Mouse (Mus musculus): ENCODE data around the gene Tchp. TPM values are rescaled to one million over a fixed set of nuclear protein-coding genes. Genes with fewer than 3 reads are reported as not detected.
A peak's percentile ranks its signal among the peaks of the same experiment; 100 is the strongest.

Gene Tchp
- polyA plus RNA-seq, 1 experiment from 2014 or later: 21.7 TPM

- Histone ChIP-seq H3K27me3 (no peaks in the 10 kb centered on the region), H3K4me3 (no peak overlapping the region), H3K4me1 (peaks cover 7% of the 10 kb centered on the region), H3K36me3 (peaks cover 41% of the 10 kb centered on the region), H3K4me2 (replicated peaks) (no peak overlapping the region), H3K27ac (no peak overlapping the region), H3K9me3 (no peaks in the 10 kb centered on the region), H3K9ac (no peak overlapping the region)
- ATAC-seq (ENCODE audit: insufficient number of reproducible peaks, insufficient read depth, low FRiP score, low TSS enrichment): no peak
- WGBS: 84% methylated on average over 7 of the region's 7 CpGs
Measured at GRCm38 (mm10) chr5:114767185-114767584, 59.6 kb downstream of the Tchp start.

DNA sequence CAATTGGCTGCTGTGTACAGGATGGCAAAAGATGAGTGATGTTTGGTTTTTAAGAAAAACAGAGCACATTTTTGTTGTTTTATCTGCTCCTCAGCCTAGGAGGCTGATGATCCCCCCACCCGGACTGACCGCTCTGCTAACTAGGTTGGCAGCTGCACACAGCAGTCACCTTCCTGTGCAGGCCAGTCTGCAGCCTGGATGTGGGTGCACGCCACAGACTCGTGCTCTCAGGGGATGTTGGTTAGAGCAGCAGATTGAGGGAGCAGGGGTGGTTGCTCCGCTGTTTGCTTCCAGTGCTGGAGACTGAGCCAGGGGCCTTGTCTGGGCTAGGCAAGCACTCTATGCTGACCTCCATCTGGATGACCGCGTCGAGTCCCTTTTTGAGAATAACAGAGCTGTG is 62.2 kb downstream of the Tchp start:
- ATAC-seq (ENCODE audit: insufficient number of reproducible peaks, insufficient read depth, low FRiP score, low TSS enrichment): no peak
- WGBS: 91% methylated on average over 8 of the region's 8 CpGs
- Histone ChIP-seq H3K27me3 (no peaks in the 10 kb centered on the region), H3K4me2 (replicated peaks) (no peak overlapping the region), H3K9me3 (no peaks in the 10 kb centered on the region), H3K9ac (no peak overlapping the region), H3K36me3 (peaks cover 16% of the 10 kb centered on the region), H3K4me1 (peaks cover 11% of the 10 kb centered on the region), H3K4me3 (no peak overlapping the region), H3K27ac (no peak overlapping the region)

DNA sequence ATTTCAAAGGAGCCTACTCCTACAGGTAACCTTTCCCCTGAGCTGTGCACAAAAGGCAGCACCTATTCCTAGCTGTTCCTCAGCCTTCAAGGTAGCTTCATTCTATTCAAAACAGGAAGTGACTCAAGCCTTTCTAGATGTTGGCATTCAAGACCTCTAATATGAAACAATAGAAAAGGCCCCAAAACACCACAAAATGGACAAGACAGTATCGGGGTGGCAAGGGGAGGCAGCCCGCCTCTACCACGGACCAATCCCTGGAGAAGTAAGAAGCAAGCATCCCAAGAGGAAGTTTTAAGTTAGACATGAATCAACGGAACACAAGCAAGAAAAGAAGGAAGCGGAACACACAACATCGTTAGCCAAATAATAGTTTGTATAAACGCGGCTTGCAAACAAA is 64.2 kb downstream of the Tchp start:
- Histone ChIP-seq H3K4me3 (0 out of 2 replicates have a peak overlapping the region, but pooled peaks have one; percentile 99), H3K9ac (no peak overlapping the region), H3K27ac (no peak overlapping the region), H3K4me1 (peaks cover 18% of the 10 kb centered on the region), H3K4me2 (replicated peaks) (peak overlapping the region; percentile 73), H3K9me3 (no peaks in the 10 kb centered on the region), H3K27me3 (no peaks in the 10 kb centered on the region), H3K36me3 (no peaks in the 10 kb centered on the region)
- no peak for ATAC-seq (ENCODE audit: insufficient number of reproducible peaks, insufficient read depth, low FRiP score, low TSS enrichment)
- 74% methylated on average over 8 of the region's 8 CpGs for WGBS

Small RNA genes within 50 kb of the gene (microRNA-seq; reads per million reads assigned to microRNA genes)
- gene Mir7028: not detected

Other genes starting within 250 kb of the Tchp start
- 2.9 and 3.4 TPM in 2 replicates for gene Fam222a, start 139.7 kb upstream of the Tchp start, polyA plus RNA-seq (2016; fragmentation: Nextera tagmentation; extraction: Ambion mirVana)
- gene Trpv4, start 49.3 kb upstream of the Tchp start, polyA plus RNA-seq (2016; fragmentation: Nextera tagmentation; extraction: Ambion mirVana): 3.2 and 3.5 TPM in 2 replicates
- gene Gltp, start 16.8 kb upstream of the Tchp start, polyA plus RNA-seq (2016; fragmentation: Nextera tagmentation; extraction: Ambion mirVana): 63.0 and 64.5 TPM in 2 replicates
- 60.5 and 63.9 TPM in 2 replicates for gene Ankrd13a, start 66.9 kb downstream of the Tchp start, polyA plus RNA-seq (2016; fragmentation: Nextera tagmentation; extraction: Ambion mirVana)
- 48.2 and 52.6 TPM in 2 replicates for gene Git2, start 67.8 kb downstream of the Tchp start, polyA plus RNA-seq (2016; fragmentation: Nextera tagmentation; extraction: Ambion mirVana)
- 109 and 113 TPM in 2 replicates for gene 1500011B03Rik, start 115.7 kb downstream of the Tchp start, polyA plus RNA-seq (2016; fragmentation: Nextera tagmentation; extraction: Ambion mirVana)
- gene 4930519G04Rik, start 145.9 kb downstream of the Tchp start, polyA plus RNA-seq (2016; fragmentation: Nextera tagmentation; extraction: Ambion mirVana): not detected in 2 replicates
- 0.28 and 0.39 TPM in 2 replicates for gene Gm9936, start 150.9 kb downstream of the Tchp start, polyA plus RNA-seq (2016; fragmentation: Nextera tagmentation; extraction: Ambion mirVana)
- gene Oasl2, start 189.2 kb downstream of the Tchp start, polyA plus RNA-seq (2016; fragmentation: Nextera tagmentation; extraction: Ambion mirVana): 2.4 and 4.2 TPM in 2 replicates
- 0.38 and 0.65 TPM in 2 replicates for gene Oasl1, start 215.5 kb downstream of the Tchp start, polyA plus RNA-seq (2016; fragmentation: Nextera tagmentation; extraction: Ambion mirVana)
- 65.4 and 73.8 TPM in 2 replicates for gene 2210016L21Rik, start 234.4 kb downstream of the Tchp start, polyA plus RNA-seq (2016; fragmentation: Nextera tagmentation; extraction: Ambion mirVana)

Measured in embryonic facial prominence, embryonic 12.5 days (tissue).